Mouse (Mus musculus) granulocyte monocyte progenitor cell, adult 5-6 weeks (primary cell): ENCODE measurements around the gene Atrn. TPM values are rescaled to one million over a fixed set of nuclear protein-coding genes. Genes with fewer than 3 reads are reported as not detected.
"Not testable (repeated sequence)": the region's sequence is repeated elsewhere in the genome, so short reads cannot be mapped to it uniquely, and the experiment has no call there.

Experiments
- ATAC-seq: replicated peaks from 2 replicates; pipeline ENCODE4 v1.8.0; 2016; ENCODE audit warnings: mild to moderate bottlenecking, moderate TSS enrichment, inconsistent platforms; ENCODE audit not compliant: poor library complexity, severe bottlenecking
- total RNA-seq, 2 experiments: library from RNA; stranded (forward) in 1 of 2; stranded (reverse) in 1 of 2; fragments of 200-712, 200-1000 nt in 1 of 2; fragments of >200 nt in 1 of 2; fragmentation: Nextera tagmentation in 1 of 2; gene quantifications; 2 replicates each; pipeline ENCODE4 v1.2.3; 2014 to 2017

Atrn gene
- total RNA-seq, 2 experiments from 2014 or later = 37.3 to 37.7 TPM

GRCm38 (mm10) chr2:130950548-130950947, 44.3 kb downstream of the Atrn start:
- peak; percentile 75 for ATAC-seq

DNA sequence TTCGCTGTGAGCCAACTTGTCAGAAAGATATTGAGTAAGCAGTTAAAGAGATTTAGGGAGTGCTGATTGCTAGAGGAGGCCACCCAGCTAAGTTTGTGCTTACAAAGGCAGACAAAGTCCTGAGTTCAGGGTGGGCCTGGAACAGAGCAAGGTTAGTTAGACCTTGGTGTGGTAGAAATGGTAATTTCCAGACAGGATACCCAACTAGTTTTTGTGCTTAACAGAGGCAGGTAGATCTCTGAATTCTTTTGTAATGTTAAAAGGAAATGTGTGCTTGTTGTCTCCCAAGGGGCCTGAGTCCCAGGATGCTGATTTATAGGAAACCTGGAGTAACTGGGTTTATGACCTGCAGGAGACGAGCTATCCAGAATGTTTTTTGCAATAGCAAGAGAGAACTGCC, 52.6 kb downstream of the Atrn start:
- no peak for ATAC-seq

- peak; percentile 46 for ATAC-seq
Measured at GRCm38 (mm10) chr2:130961851-130962250, 55.6 kb downstream of the Atrn start.

- no peak for ATAC-seq
Measured at GRCm38 (mm10) chr2:130965042-130965441, 58.7 kb downstream of the Atrn start.

DNA sequence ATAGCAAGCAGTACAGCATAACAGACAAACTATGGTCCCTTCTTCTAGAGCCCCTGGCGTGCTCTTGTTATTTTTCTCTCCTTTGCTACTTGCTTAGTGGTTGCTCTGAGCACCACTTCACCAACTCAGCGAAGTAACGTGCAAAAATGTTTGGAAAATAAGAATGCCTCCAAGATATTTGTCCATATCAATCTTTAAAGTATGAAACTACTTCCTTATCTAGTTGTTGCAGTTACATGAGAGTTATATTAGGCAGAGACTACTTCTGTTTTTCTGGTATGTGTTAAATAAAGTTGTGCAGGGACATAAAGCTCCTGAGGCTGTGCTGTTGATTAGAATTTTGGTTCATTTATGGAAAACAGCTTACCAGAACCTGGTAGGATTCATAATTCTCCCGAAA, 64.7 kb downstream of the Atrn start:
- no peak for ATAC-seq

DNA sequence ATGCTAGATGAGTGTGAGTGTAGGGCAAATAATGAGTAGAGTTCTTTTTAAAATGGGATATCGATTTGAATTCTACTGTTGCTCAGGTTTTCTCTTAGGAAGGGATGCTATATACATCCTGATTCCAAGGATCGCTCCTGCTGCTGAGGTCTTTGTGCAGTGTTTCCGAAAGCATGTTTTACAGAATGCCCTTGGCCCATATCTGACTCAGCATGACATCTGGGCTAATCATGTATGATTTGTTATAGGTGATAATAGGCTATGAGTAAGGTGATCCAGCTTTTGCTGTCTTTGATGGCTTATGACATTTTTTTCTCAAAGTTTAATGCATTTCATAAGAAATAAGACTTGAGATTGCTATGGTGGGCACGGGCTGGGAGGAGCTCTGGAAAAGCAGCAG, 66.1 kb downstream of the Atrn start:
- no peak for ATAC-seq

DNA sequence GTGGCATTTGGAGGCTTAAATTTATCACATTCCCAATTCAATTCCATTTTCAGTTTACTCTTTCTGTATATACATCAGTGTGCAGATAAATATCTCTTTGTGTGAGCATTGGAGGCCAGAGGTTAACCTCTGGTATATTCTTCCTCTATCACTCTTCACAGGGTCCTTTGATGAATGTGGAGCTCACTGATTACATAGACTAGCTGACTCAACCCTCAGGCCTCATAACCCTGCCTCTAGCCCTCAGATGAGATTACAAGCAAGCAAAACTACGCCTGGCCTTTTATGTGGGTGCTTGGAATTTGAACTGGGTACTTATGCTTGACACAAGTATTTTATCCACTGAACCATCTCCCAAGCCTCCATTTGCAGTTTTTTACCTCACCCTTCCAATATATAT, 68.6 kb downstream of the Atrn start:
- no peak for ATAC-seq

DNA sequence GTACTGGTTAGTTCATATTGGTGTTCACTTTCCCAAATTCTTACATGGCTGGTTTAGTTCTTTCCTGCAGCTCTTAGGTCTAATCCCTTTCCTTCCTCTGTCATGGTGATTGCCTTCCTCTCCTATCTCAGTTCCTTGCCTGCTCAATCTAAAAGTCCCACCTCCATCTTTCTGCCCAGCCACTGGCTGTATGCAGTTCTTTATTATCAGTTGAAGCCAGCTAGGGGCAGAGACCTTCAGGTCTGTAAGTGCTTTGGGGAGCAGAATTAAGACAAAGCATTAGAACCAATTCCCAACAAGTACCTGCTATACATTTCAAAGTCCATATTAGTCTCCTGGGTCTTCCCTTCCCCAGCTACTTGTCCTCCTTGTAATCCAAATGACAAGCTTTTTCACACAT, 71.3 kb downstream of the Atrn start:
- ATAC-seq = no peak

- no peak for ATAC-seq
Measured at GRCm38 (mm10) chr2:130978058-130978847, 72.0 kb downstream of the Atrn start.

DNA sequence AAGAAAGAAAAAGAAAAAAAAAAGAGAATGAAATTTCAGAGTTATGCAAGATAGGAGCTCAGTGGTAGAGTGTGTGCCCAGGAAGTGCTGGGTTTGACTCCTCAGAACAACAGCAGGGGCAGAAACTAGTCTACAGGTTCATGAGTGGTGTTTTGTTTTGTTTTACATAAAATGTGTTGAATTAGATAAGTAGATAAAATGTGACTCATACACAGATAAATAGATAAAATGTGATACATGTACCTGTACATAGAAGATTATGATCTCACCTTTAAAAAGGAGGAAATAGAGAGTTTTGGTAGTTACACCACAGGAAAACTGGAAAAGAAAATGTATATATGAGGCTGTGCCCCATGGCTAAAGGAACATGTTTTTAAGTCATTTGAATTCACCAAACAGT, 72.8 kb downstream of the Atrn start:
- no peak for ATAC-seq

DNA sequence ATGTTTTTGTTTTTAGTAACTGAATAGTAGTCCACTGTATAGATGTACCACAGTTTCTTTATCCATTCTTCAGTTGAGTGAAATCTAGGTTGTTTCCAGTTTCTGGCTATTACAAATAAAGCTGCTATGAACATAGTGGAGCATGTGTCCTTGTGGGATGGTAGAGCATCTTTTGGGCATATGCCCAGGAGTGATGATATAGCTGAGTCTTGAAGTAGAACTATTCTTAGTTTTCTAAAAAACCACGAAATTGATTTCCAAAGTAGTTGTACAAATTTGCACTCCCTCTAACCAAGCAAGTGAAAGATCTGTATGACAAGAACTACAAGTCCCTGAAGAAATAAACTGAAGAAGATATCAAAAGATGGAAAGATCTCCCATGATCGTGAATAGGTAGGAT, 86.5 kb downstream of the Atrn start:
- no peak for ATAC-seq

- no peak for ATAC-seq
Measured at GRCm38 (mm10) chr2:131009123-131009522, 102.8 kb downstream of the Atrn start.

DNA sequence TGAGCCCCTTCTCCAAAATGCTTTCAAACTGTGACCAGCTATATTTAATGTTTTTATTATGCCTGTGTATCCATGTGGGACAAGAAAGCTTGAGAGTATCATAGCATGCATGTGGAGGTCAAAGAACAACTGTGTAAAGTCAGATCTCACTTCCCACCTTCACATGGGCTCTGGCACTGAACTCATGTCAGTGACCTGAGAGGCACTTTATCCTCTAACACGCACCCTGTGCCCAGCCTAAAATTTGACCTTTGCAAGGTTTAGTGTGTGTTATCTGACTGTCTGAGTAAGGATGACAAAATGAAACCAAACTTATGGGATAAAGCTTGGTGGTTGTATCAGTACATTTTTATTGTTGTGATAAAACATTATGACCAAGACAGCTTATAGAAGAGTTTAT, 104.3 kb downstream of the Atrn start:
- no peak for ATAC-seq

GRCm38 (mm10) chr2:131025230-131025629, 118.9 kb downstream of the Atrn start:
- no peak for ATAC-seq

DNA sequence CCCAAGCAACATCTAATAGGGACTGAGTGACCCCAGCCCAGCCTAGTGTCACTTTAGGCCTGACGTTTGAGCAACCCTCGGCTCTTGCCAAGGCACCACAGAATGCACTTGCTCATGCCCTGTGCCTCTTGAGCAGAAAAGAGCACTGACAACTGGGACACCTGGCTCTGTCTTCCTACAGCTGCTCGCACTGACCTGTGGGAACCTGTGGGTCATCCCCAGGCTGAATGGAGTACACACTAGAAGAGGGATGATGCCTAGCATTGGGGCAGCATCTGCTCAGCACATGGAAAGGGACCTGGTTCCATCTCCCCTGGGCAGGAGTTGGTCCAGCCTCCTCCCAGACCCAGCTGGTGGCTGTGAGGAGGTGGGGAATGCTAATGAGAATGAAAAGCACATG, 120.6 kb downstream of the Atrn start:
- no peak for ATAC-seq

- ATAC-seq = no peak
Measured at GRCm38 (mm10) chr2:131029065-131029935, 123.0 kb downstream of the Atrn start.

- ATAC-seq = no peak
Measured at GRCm38 (mm10) chr2:131030561-131030960, 124.3 kb downstream of the Atrn start.

DNA sequence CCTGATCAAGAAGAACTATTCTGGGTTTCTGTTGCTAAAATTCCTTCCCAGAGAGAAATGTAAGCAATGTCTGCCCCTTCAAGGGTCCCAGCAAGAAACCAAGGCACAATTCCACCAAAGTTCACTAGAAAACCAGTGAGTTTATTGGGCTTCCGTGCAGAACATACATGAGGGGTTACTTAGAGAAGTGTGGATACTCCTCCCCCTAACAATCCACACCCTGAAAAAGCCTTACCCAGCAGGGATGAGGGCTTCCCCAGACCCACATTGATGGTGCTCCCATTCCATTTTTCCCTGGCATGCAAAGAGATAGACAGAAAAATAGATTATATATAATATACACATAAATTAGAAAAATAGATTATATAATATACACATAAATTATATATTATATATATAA, 124.7 kb downstream of the Atrn start:
- ATAC-seq = no peak

GRCm38 (mm10) chr2:131031406-131031805, 125.1 kb downstream of the Atrn start:
- not testable (repeated sequence) for ATAC-seq

- no peak for ATAC-seq
Measured at GRCm38 (mm10) chr2:131036343-131036742, 130.0 kb downstream of the Atrn start.

GRCm38 (mm10) chr2:131036757-131037156, 130.5 kb downstream of the Atrn start:
- ATAC-seq = peak; percentile 54; the same call in 1 of the 2 replicates
